Mouse (Mus musculus) liver, adult 2 months (tissue): Measurements from ENCODE around the gene Rcor2.

Experiments
- CTCF ChIP-seq: fragments of 200-500 bp; IDR thresholded peaks from 2 replicates; pipeline ENCODE4 v1.5.1; 2011; ENCODE audit warnings: low read depth, low read length, control low read depth
- POLR2A ChIP-seq: fragments of 200-500 bp; IDR thresholded peaks from 2 replicates; pipeline ENCODE4 v1.6.1; 2011; ENCODE audit warnings: low read length, control low read depth; ENCODE audit not compliant: insufficient read depth; ENCODE audit errors: extremely low read depth

GRCm38 (mm10) chr19:7261964-7262363, 5.2 kb upstream of the Rcor2 start:
- TF ChIP-seq CTCF (no peak), POLR2A (no peak)
